Mouse (Mus musculus) hindbrain, embryonic 16.5 days (tissue): ENCODE results near the gene Nudt16. TPM values are rescaled to one million over a fixed set of nuclear protein-coding genes. Genes with fewer than 3 reads are reported as not detected.

ENCODE experiments used
- ATAC-seq: fragments of 200-750 bp; cut with Nextera tagmentation; 2 replicates; pipeline ENCODE4 v1.8.0; 2017; ENCODE audit warnings: moderate TSS enrichment, moderate library complexity
- H3K27ac ChIP-seq: fragments of 300-500 bp; sonication (generic); 2 replicates; pipeline ENCODE4 v1.5.1; 2014; ENCODE audit warnings: low read depth, mild to moderate bottlenecking, control low read depth, low read length, moderate library complexity
- H3K27me3 ChIP-seq: fragments of 300-500 bp; sonication (generic); replicated peaks from 2 replicates; pipeline ENCODE4 v1.6.1; 2014; ENCODE audit warnings: low read length; ENCODE audit not compliant: control insufficient read depth, insufficient read depth
- H3K36me3 ChIP-seq: fragments of 300-500 bp; sonication (generic); 2 replicates; pipeline ENCODE4 v1.6.1; 2014; ENCODE audit warnings: mild to moderate bottlenecking, low read length, moderate library complexity, mixed read lengths; ENCODE audit not compliant: control insufficient read depth, insufficient read depth
- H3K4me1 ChIP-seq: fragments of 300-500 bp; sonication (generic); 2 replicates; pipeline ENCODE4 v1.6.1; 2014; ENCODE audit warnings: low read depth, low read length; ENCODE audit not compliant: control insufficient read depth, insufficient read depth
- H3K4me2 ChIP-seq: fragments of 300-500 bp; sonication (generic); 2 replicates; pipeline ENCODE4 v1.6.1; 2014; ENCODE audit warnings: mild to moderate bottlenecking, low read length, control low read depth, moderate library complexity
- H3K4me3 ChIP-seq: fragments of 300-500 bp; sonication (generic); 2 replicates; pipeline ENCODE4 v1.5.1; 2014; ENCODE audit warnings: mild to moderate bottlenecking, low read length, control low read depth, moderate library complexity
- H3K9ac ChIP-seq: fragments of 300-500 bp; sonication (generic); 2 replicates; pipeline ENCODE4 v1.6.1; 2014; ENCODE audit warnings: low read depth, mild to moderate bottlenecking, control low read depth, low read length, moderate library complexity
- H3K9me3 ChIP-seq: fragments of 300-500 bp; sonication (generic); 2 replicates; pipeline ENCODE4 v1.6.1; 2014; ENCODE audit warnings: mild to moderate bottlenecking, low read length, moderate library complexity; ENCODE audit not compliant: control insufficient read depth
- WGBS: fragments of 180-500 bp; shearing (Covaris S2); extraction: QIAGEN DNeasy Blood & Tissue Kit; methylation state at CpG from one replicate; pipeline ENCODE4 v1.1.7; 2014; 5-methylcytosine and 5-hydroxymethylcytosine counted together
- polyA plus RNA-seq: library from polyadenylated mRNA; unstranded; fragments of >200 nt; fragmentation: Nextera tagmentation; extraction: Ambion mirVana; gene quantifications from 2 replicates; pipeline ENCODE4 v1.2.1, GENCODE M21; 2015

The Nudt16 gene
- polyA plus RNA-seq, 1 experiment from 2014 or later, result 26.4 TPM

- Histone ChIP-seq H3K4me1 (no peaks in the 10 kb centered on the region), H3K27ac (no peak overlapping the region), H3K4me3 (no peak overlapping the region), H3K9ac (no peak overlapping the region), H3K4me2 (no peak overlapping the region), H3K36me3 (no peaks in the 10 kb centered on the region), H3K27me3 (no peaks in the 10 kb centered on the region), H3K9me3 (no peaks in the 10 kb centered on the region)
- ATAC-seq, result no peak
- WGBS, result 68% methylated on average over 1 of the region's 1 CpGs
These were observed 29.7 kb downstream of the Nudt16 start for GRCm38 (mm10) chr9:105101911-105102310.

- WGBS, result 71% methylated on average over 15 of the region's 15 CpGs
These were observed 30.6 kb downstream of the Nudt16 start for GRCm38 (mm10) chr9:105100807-105101570.

GRCm38 (mm10) chr9:105080246-105080645 lies 51.4 kb downstream of the Nudt16 start:
- peaks cover 9% of the 10 kb centered on the region for H3K36me3 ChIP-seq

More at GRCm38 (mm10) chr9:105100807-105101570, 30.6 kb downstream of the Nudt16 start:
- ATAC-seq, result no peak
- Histone ChIP-seq H3K4me3 (no peak overlapping the region), H3K4me2 (no peak overlapping the region), H3K4me1 (no peaks in the 10 kb centered on the region), H3K27ac (no peak overlapping the region), H3K9ac (no peak overlapping the region), H3K9me3 (no peaks in the 10 kb centered on the region), H3K36me3 (no peaks in the 10 kb centered on the region), H3K27me3 (no peaks in the 10 kb centered on the region)

More at GRCm38 (mm10) chr9:105080246-105080645, 51.4 kb downstream of the Nudt16 start:
- no peak overlapping the region for H3K27ac ChIP-seq
- no peaks in the 10 kb centered on the region for H3K27me3 ChIP-seq
- no peak overlapping the region for H3K9ac ChIP-seq
- WGBS, result 91% methylated on average over 3 of the region's 3 CpGs
- no peaks in the 10 kb centered on the region for H3K9me3 ChIP-seq
- H3K4me2 ChIP-seq, result no peak overlapping the region
- H3K4me3 ChIP-seq, result no peak overlapping the region
- no peaks in the 10 kb centered on the region for H3K4me1 ChIP-seq
- ATAC-seq, result no peak

Other genes with a start within 250 kb of the Nudt16 start
- 82.0 and 86.9 TPM in 2 replicates for gene Mrpl3, start 78.6 kb downstream of the Nudt16 start, polyA plus RNA-seq
- gene 1700080E11Rik, start 13.3 kb upstream of the Nudt16 start, polyA plus RNA-seq, result not detected in 2 replicates